Mouse (Mus musculus) layer of hippocampus, postnatal 36 days (tissue): ENCODE data around the gene Defb28. TPM values are rescaled to one million over a fixed set of nuclear protein-coding genes. Genes with fewer than 3 reads are reported as not detected.
A peak's percentile ranks its signal among the peaks of the same experiment; 100 is the strongest.

Experiments
- DNase-seq, 2 experiments: peaks; one replicate each; pipeline ENCODE4 v3.0.0; 2022
- total RNA-seq, 2 experiments: library from RNA; stranded (reverse); gene quantifications; 2 replicates each; pipeline ENCODE4 v1.2.3; 2021

The Defb28 gene
- total RNA-seq = not detected

DNA sequence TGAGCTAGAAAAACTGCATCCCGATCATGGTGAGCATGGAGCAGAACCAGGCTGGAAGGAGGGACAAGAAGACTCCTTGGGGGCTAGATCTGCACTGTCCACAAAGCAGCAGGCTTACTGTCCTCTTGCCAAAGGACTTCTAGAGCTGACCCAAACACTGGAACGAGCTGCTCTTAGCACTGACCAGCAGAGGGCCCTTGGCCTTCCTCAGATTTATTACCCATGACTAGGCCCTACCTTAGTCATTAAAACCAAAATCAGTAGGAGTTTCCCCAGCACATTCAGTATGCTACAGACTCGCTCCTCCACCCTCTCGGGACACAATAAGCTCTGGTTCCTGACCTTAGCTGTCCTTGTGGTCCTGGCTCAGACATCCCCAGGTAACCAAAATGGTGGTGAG, at the start of gene Defb28:
Defb28 (plus strand) TSS at position 275 of the 400 bp plus-strand sequence.
- DNase-seq = no peak

GRCm38 (mm10) chr2:152470973-152471372, 47.1 kb upstream of the Defb28 start:
- DNase-seq = peak in 1 of 2 experiments; percentile 23

DNA sequence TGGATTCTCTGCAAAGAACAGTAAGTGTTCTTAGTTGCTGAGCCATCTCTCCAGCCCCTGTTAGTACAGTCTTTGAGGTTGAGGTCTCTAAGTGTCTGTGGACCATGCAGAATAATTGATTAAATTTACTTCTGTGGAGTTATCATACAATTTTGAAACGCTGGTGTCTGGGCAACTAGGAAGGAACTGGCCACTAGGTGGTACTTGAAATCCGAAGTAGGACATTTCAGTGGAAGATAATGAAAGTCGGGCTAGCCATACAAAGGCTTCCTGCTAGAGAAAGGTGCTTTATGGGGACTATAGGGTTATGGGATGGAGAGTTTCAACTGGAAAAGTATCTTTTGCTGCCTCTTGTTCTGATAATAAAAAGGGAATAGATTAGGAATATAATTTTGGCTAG, 45.6 kb upstream of the Defb28 start:
- no peak for DNase-seq

GRCm38 (mm10) chr2:152476763-152477162, 41.3 kb upstream of the Defb28 start, which contains the start of gene Defb20:
Gene Defb20, plus strand, starts transcription at chr2:152477063.
- DNase-seq = no peak

GRCm38 (mm10) chr2:152480881-152481280, 37.2 kb upstream of the Defb28 start:
- no peak for DNase-seq

DNA sequence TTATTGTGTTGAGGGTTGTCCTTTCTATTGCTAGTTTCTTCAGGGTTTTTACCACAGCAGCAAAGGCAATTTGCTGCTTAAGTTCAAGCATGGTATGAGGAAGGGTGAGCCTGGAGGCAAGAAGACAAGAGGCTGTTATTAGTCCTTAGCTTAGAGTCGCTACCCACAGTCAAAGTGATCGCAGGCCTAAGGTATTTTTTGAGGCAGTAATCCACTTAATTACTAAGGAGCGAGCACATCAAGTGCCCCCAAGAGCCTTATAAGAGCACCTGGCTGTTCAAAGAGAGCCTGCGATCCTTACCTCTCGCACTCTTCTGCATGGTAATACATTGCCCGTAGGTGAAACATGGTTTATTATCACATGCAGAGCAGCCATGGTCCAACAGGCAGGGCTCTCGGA, 36.3 kb upstream of the Defb28 start:
- no peak for DNase-seq

DNA sequence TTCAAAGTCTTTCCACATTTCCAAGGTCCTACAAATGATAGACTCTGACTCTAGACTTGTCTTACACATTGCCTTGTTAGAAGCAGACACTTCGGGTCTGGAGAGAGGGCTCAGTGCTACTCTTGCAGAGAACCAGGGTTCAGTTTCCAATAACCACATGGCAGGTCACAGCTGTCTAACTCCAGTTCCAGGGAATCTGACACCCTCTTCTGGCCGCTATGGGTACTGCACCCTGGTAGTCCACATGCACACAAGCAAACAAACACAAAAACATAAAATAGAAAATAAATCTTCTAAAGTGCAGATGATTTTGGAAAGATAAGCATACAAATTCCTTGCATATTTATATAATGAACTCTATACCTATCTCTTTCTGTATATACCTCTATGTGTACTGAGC, 31.0 kb upstream of the Defb28 start:
- DNase-seq = no peak

DNA sequence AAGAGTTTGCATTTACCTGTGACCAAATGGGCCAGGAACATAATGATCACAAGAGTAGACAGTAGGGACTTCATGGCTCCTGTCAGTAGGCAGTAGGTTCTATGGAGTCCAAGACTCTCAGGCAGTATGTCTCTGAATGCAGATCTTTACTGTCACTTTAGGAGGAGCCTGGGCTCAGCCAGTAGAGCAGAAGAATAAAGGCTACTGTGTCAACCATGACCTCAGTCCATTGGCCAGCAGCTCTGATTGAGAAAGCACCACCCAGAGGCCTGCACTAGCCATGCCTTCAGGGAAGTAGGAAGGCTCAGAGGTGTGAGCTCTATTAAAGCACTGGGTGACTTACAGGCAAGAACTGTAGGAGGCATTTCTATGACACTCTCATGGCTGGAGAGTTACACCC, 28.0 kb upstream of the Defb28 start, which contains the start of gene Defb22:
Defb22 (minus strand) TSS at position 101 of the 400 bp plus-strand sequence.
- DNase-seq = no peak

DNA sequence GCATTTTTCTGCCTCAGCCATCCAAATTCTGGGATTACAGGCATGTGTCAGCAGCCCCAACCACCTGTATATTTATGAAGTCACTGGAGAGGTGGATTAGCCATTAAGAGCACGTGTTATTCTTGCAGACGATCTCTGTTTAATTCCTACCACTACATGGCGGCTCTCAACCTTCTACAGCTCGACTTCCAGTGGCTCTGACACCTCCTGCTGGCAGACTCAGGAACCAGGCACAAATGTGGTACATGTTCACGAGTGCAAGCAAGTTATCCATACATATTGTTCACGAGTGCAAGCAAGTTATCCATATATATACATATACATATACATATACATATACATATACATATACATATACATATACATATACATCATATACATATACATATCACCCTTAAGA, 24.9 kb upstream of the Defb28 start:
- no peak for DNase-seq

GRCm38 (mm10) chr2:152498020-152498419, 20.0 kb upstream of the Defb28 start:
- no peak for DNase-seq

- DNase-seq = no peak
Measured at GRCm38 (mm10) chr2:152500204-152500862, 17.7 kb upstream of the Defb28 start.

GRCm38 (mm10) chr2:152500863-152501229, 17.2 kb upstream of the Defb28 start:
- DNase-seq = no peak

DNA sequence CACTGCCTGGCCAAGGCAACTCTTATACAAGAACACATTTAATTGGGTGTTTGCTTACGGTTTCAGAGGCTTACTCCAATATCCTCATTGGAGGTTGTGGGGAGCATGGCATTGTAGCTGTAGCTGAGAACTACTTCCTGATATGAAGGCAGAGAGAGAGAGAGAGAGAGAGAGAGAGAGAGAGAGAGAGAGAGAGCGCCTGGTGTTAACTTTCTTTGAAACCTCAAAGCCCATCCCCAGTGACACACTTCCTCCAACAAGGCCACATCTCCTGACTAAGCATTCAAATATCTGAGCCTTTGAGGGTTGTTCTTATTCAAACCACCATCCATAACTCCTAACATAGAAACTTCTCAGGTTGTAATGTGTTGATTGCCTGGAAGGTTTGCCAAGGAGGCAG, 14.1 kb upstream of the Defb28 start:
- DNase-seq = no peak

DNA sequence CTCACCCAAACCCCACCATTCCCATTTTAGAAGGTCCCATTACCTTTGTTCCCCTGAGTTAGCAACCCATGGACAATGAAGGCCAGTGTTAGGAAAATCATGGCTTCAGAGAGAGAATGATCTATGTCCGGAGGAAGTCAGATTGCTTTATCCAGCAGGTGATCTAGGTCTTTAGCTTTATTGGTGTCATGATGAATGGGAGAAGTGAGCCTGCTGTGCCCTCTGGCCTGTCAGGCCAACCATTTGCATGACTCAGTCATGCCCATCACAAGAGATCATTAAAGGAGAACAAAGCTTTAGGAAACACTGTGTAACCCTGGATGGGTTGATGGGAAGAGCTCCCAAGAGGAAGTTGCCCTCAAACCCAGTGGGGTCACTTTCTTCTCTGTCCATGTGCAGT, 6.5 kb upstream of the Defb28 start, which contains the start of gene Defb26:
Defb26 (minus strand) TSS at position 101 of the 400 bp plus-strand sequence.
- no peak for DNase-seq

DNA sequence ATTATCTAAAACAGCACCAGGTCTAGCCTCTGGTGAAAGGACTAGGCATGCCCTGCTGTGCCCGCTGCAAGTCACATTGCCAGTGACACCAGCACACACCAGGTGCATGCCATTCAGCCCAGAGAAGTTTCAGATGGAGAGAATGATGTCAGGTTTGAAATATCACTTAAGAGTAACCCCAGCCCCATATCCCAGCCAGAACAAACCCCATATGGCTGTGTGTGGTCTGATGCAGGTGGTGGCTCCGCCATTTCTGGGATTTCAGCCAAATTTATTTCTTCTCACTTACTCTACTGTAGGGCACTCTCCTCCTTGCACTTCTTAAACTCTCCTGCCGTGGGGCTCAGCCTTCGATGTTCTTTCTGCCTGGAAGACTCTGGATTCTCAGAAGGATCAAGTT, 2.0 kb upstream of the Defb28 start:
- DNase-seq = no peak

- DNase-seq = no peak
Measured at GRCm38 (mm10) chr2:152539944-152540710, 22.1 kb downstream of the Defb28 start, which contains the start of gene Defb29. Gene Defb29, minus strand, starts transcription at chr2:152540098.

DNA sequence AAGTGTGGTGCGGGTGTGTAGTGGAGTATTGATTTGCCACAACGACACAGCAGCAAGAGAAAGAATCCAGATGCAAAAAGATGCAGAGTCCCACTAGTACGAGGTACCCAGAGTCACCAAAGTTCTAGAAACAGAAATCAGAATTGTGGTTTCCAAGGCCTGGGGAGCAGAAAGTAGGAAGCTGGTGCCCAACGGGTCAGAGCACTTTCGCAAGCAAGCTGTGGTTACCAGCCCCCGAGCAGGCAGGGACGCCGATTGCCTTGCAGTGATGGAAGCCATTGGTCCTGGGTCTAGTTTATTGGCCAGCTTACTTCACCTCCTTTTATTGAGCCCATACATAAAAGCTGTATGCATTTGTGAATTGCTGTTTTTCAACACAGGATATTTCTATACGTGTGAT, 23.9 kb downstream of the Defb28 start:
- no peak for DNase-seq

DNA sequence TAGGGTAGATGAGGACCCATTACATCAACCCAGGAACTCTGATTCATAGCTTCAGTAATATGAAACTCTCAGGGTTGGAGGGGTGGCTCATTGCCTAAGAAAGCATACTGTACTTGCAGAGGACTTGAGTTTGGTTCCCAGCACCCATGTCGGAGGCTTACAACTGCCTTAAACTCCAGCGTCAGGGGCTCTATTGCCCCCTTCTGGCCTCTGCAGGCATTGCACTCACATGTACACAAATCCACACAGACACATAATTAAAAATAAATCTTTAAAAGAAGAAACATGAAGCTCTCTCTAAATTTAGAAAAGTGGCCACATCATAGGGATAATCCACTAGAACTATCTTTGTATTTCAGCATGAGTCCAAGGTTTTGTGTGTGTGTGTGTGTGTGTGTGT, 24.8 kb downstream of the Defb28 start:
- no peak for DNase-seq

DNA sequence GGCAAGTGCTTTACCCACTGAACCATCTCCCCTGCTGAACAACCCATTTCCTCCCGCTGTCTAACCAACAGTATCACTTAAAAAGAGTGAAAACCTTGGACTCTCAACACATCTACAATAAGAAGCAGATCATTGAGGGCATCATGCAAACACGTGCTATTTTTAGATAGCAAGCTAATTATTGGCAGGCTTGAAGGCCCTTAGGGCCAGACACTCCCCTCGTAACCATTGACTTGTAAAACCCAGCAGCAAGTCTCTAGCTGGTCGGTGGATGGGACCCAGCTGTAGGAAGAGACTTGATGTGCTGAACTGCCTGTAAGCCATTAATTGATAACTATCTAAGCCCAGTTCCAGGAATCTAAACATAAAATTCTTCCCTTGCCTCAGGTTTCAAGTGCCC, 25.4 kb downstream of the Defb28 start:
- no peak for DNase-seq

GRCm38 (mm10) chr2:152544691-152545090, 26.6 kb downstream of the Defb28 start:
- DNase-seq = peak; percentile 64 to 76

DNA sequence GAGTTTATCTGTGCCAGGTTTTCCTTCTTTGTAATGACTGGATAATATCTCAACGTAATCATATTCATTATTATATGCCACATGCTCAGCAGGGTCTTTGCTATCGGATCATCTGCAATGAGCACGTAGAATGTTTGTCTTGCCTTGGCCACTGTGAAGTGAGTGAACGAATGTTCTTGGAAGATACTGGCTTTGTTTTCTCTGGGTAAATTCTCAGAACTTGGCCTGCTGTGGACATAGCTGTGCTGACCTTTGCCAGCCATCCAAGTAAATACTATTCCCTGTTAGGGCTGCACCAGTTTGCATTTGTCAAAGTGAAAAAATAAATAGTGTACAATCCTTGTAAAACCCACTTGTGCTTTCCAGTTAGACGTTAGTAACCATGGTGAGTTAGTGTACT, 30.1 kb downstream of the Defb28 start:
- no peak for DNase-seq

- DNase-seq = peak; percentile 38 to 48
Measured at GRCm38 (mm10) chr2:152553774-152554423, 35.8 kb downstream of the Defb28 start.

- DNase-seq = no peak
Measured at GRCm38 (mm10) chr2:152556655-152557054, 38.6 kb downstream of the Defb28 start.
